Mouse (Mus musculus) retina, embryonic 14.5 days (tissue): ENCODE measurements around the gene Gmfg.

ENCODE experiments used
- DNase-seq: peaks from one replicate; pipeline ENCODE4 v3.0.0-alpha.2; 2015; ENCODE audit warnings: low spot score

Gmfg gene

DNA sequence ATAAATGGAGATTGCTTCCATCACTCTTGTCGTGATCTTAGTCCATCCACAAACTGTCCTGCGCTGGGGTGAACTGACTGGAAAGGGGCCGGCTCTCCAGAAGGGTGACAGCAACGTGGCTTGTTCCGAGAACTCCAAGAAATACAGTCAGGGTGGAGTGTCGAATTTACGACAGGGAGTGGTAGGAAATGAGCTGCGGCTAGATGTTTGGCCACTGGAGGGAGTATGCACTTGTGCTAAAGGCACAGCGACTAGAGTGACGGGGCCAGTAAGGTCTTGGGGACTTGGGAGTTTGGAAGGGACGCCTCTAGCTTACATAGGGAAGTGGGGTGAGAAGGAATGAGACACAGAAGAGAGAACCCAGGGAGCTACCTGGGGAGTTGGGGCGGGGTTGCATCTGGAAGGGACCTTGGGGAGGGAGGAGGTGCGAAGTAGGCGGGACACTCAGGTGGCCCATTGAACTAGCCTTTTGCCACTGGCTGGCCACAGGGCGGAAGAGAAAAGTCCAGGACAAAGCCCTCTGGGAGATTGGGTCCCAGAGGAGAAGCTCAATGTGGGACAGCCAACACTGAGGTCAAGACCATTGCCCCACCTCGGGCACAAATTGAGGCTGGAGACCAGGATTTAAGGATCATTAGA lies at the start of gene Gmfg:
Gmfg (plus strand) TSS at position 516 of the 639 bp plus-strand sequence.
- DNase-seq, result peak; percentile 88

DNA sequence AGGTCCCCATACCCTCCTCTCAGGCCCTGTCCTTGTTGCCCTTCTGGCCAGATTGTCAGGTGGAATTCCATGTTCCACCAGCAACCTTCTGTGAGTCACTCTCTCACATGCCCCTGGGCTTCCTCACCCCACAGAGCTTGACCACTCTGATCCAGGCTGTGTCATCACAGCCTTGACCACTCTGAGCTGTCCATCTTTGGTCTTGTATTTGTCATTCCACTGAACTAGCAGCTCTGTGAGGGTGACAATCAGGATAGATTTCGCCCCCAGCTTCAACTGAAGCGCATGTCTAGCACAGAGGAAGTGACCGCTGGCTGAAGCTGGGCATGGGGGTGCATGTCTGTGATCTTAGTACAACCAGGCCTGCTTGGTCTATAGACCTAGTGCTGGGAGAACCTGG lies 46.9 kb upstream of the Gmfg start:
- DNase-seq, result no peak

DNA sequence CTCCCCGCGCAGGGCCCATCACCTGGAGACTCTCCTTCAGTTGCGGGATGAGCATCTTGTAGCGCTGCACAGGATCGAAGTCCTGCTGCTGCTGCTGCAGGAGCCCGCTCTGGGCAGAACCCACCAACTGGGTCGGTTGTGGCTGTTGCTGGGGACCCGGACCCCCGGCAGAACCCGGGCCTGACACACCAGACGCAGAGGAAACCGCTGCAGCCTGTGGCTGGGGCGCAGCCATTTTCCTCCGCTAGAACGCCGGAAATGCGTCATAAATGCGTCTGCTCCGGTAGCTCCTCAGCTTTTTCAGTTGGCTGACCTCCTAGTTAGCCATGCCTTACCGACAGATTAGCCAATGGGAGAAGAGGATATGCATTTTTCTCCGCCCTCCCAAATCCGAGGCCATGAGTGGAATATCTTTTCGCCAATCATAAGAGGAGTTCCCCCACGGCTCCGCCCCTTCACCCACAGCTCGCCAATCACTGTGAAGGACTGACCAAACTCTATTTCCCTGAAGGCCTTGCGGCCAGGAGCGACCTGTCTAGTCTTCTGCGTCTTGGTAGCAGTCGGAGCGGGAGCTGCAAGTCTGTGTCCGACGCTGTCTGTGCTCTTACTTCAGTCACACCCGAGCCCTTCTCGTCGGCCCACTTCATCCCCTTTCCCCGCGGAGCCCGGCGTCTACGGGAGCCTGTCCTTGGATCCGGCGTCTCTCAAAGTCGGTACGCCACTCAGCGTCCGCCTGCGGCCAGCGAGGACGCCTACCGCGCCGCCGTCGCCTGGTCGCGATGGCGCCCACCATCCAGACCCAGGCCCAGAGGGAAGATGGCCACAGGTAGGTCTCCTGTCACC lies 44.6 kb upstream of the Gmfg start, which contains the start of the genes Med29 and Paf1:
Med29 (minus strand) TSS at position 280 of the 843 bp plus-strand sequence.
Paf1 (plus strand) TSS at position 523 of the 843 bp plus-strand sequence.
- peak; percentile 98 for DNase-seq

DNA sequence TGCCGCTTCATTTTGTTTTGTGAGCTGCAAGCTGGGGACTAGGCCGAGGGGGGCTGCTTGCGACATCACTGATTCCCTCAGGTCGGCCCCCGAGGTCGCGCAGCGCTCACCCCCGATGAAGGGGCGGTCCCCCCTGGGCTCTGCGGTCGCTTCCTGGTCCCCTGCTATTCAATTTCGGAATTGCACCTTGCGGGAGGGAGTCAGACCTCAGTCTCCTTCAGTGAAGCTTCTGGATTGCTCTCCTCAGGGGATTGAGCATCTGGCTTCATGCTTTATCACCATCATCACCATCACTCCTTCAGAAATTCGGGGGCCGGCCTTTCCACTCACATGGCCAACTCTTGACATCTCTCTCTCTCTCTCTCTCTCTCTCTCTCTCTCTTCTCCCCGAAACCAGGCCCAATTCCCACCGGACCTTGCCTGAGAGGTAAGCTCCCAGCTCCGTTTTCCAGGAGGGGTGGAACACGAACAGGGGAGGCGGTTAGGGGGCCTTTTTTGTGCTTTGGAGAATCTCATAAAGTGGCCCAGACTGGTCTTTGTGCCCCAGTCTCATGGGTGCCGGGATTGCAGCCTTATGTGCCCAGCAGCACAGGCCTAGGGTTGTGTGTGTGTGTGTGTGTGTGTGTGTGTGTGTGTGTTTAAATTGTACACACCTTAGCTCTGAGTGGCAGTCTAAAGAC lies 43.8 kb upstream of the Gmfg start:
- no peak for DNase-seq

DNA sequence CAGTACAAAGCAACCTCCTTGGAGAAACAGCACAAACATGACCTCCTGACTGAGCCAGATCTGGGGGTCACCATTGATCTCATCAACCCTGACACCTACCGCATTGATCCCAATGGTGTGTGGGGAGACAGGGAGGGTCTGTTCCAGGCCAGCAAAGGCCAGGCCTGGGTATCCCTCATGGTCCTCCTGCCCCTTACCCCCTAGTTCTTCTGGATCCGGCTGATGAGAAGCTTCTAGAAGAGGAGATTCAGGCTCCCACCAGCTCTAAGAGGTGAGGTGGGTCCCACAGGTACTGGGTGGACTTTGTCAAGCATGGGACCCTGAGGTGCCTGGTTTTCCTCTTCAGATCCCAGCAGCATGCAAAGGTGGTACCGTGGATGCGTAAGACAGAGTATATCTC lies 41.8 kb upstream of the Gmfg start:
- DNase-seq, result no peak

DNA sequence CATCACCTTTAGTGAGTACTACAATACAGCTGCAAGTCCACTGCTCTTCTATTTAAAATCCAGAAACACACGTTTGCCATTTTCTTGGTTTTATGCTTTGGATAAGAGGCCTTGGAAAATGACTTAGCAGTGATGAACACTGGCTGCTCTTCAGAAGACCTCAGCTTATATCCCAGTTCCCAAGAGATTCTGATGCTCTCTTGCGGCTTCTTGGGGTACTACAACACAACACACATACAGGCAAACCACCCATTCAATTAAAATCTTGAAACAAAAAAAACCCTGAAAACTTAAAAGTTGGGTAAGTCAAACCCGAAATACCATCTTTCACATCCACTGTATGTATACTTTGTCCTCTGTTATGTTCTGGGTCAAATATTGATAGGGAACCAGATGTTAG lies 39.2 kb upstream of the Gmfg start:
- peak; percentile 66 for DNase-seq

DNA sequence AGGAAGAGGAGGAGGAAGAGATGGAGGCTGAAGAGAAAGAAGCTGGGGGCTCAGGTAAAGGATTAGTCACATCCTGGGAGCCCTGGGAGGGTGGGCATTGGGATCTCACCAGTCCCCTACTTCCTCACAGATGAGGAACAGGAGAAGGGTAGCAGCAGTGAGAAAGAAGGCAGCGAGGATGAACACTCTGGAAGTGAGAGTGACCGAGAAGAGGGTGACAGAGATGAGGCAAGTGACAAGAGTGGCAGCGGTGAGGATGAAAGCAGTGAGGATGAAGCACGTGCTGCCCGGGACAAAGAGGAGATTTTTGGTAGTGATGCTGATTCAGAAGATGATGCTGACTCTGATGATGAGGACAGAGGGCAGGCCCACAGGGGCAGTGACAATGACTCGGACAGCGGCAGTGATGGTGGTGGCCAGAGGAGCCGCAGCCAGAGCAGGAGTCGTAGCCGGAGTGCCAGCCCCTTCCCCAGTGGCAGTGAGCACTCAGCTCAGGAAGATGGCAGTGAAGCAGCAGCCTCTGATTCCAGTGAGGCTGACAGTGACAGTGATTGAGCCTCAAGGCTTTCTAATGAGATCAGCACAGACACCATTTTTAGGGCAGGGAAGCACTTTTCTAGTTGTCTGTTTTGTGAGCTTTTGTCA lies 38.4 kb upstream of the Gmfg start:
- no peak for DNase-seq

DNA sequence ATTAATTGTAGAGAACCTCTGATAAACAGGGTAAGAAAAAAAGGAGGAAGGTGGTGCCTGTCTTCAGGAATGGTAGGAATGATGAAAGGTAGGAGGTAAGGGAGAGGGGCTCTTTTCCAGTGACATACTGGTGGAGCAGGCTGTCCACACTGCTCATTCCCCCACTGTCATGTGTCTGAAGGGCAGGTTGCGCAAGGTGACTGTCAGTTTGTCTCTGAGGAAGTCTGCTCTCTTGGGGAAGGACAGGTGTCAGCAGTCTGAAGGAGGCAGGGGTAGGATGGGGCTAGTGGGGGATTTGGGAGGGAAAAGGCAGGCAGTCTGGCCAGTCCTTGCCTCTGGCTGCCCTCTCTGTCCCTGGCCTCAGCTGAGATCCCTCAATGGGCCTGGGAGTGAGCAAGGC lies 36.2 kb upstream of the Gmfg start:
- DNase-seq, result no peak

DNA sequence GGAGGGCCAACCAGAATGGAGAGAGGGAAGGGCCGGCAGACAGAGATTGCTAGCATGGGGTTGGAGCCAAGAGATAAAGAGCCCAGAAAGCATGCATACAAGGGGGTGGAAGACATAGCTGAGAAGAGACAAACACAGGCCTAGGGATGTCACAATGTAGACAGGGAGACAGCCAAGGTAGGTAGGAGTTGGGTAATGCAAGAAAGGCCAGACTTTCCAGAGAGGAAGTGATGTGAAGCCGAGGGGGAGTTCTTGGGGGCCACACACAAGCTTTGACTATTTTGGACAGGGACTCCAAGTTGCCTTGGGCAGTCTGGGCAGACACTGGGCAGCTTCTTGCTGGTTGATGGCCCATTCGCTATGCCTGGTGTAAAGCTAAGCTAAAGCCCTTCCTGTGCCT lies 35.3 kb upstream of the Gmfg start:
- DNase-seq, result no peak

DNA sequence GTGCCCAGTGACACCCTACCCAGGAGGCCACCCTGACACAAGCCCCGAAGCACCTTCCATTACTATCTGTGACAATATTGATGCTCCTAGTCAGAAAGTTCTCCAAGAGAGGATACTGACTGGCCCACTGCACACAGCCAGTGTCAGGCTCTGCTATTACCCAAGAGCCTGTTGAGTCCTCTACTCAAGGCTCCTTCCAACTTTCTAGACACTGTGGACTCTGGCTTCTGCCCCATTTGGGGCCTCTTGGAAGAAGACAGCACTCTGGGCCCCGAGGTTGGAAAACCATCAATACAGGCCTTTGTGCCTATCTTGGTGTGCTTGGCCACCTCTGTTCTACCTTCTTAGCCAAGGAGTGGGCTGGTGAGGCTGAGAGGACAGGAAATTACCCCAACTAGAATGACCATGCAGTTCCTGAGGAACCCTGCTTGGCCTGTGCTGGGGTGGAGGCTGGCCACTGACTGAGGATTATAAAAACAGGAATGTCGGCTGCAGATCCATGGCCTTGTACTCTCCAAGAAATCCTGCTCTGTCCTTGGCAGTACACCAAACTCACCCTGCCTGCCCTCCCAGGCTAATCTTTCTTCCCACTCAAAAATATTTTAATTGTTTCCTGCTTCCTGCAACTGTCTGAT lies 26.3 kb upstream of the Gmfg start:
- no peak for DNase-seq

DNA sequence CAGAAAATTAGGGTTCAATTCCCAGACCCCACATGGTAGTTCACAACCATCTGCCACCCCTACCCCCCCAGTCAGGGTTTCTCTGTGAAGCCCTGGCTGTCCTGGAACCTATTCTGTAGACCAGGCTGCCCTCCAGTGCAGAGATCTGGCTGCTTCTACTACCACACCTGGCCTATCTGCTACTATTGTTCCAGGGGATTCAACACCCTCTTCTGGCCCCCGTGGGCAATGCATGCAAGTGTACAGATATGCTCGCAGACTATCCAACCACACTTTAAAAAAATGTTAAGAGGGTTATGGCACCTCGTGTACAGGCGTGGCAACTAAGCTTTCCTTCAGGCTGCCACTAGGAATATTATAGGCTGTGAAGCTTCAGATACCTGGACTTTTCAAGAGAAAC lies 24.4 kb upstream of the Gmfg start:
- DNase-seq, result no peak

DNA sequence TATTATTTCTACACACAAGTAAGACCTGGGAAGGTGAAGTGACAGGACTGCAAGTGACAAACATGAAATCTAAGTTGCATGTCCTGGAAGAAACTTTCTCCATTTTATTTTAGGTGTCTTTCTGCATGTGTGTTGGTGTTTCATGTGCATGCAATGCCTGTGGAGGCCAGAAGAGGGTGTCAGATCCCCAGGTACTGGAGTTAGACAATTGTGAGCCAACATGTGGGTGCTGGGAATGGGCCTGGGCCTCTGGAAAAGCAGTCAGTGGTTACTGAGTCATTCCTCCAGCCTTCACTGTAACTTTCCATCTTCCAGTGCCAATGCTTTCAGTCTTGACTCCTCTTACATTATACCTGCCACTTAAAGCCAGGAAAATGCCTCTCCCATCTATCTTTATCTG lies 19.9 kb upstream of the Gmfg start:
- DNase-seq, result no peak

DNA sequence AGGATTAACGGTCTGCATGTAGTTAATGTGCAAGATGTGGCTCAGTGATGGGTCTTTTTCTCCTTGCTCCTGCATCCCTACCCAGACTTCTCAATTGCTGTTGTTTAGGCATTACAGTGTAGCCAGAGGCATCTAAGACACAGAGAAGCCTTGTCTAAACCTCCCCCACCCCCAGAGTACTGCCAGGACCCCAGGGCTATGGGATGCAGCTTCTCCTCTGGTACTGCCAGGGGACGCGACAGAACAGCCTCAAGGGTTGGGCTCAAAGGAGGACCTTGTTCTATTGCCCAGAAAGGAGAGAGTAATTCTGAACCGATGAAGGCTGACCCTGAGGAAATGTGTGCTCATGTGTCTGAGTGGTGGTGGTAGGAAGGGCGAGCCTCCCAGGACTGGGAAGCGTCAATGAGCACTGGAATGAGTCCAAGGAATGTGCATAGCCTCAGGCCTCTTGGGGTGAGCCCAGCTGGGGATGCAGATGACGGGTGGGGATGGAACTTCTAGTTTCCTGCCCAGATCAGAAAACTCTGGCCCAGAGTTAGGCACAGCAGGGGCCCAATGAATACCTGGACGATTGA lies 19.1 kb upstream of the Gmfg start:
- no peak for DNase-seq

DNA sequence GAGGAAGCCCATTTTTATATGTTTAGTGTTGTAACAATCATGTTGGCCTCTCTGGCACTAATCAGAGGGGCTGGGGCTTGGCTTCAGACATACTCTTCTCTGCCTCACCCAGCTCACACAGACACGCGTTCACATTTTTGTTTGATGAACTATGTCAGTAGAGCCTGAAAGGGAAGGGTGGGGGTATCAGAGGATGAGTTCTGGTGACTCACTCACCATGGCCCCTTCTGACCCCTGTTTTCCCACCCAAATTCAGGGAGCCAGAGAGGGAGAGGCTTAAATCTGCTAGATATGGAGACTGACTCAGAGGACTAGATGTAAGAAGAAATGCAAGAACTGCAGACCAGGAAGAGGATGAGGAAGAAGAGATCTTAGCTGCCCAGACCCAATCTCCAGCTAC lies 17.8 kb upstream of the Gmfg start:
- no peak for DNase-seq

DNA sequence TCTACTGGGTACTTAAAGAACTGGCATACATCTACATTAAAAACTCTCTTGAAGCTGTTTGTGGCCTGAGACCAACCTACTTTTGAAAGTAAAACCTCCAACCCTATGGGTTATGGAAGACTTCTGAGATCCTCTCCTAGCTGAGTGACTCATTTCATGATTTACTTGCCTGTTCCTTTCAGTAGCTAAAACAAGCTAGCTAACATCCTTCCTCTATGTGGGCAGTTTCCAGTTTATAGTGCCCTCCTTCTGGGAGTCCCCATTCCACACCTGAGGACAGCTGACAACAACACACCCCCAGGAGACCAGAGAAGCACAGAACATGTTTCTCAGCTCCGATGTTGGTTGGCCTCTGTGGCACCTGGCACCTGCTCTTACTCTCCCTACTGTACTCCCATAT lies 14.2 kb upstream of the Gmfg start:
- DNase-seq, result no peak

DNA sequence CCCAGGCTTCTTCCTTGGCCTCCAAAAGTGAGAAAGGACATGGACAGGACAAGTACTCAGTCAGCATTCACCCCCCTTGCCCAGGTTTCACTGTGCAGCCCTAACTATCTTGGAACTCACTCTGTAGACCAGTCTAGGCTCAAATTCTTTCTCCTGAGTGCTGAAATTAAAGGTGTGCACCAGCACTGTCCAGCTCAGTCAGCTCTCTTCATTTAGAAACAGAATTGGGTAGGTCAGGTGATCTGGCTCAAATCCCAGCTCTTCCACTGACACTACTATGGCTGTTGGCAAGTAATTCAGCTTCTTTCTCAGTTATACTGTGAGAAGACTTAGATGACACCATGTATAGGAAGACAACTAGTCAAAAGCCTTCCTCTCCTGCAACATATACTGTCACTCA lies 9.5 kb upstream of the Gmfg start:
- DNase-seq, result no peak

DNA sequence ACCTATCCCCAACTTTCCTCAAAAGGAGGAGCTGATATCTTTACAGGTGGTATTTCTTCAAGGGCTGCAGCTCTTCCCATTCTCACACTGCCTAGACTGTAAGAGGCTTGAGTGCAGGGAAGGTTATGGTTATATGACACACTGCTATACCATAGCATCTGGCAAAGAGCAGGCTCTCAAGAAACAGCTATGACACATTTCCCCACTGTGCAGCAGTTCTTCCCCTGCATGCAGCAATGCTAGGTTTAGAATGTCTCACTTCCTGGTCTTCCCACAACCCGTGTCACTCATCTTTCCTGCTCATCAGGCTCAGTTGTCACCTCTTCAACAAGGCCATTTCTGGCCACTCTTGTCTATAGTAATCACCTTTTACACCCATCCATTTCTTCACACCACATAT lies 6.7 kb upstream of the Gmfg start:
- DNase-seq, result no peak

DNA sequence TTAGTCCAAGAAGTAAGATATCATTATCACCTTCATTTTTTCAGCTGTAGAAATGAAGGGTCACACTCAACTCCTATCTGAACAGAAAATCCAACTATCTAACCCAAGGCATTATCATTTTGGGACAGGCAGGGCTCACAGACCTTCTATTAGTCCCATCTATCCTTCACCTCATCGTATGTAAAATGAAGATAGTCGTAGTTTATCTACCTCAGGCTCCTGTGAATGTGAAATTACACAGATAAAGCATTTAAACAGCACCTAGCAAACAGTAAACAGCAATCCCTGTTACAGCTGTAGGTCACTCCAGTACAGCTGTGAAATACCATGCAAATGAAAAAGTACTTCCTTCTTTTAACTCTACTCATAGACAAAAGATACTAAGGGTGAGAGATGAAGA lies 5.0 kb upstream of the Gmfg start:
- DNase-seq, result no peak

DNA sequence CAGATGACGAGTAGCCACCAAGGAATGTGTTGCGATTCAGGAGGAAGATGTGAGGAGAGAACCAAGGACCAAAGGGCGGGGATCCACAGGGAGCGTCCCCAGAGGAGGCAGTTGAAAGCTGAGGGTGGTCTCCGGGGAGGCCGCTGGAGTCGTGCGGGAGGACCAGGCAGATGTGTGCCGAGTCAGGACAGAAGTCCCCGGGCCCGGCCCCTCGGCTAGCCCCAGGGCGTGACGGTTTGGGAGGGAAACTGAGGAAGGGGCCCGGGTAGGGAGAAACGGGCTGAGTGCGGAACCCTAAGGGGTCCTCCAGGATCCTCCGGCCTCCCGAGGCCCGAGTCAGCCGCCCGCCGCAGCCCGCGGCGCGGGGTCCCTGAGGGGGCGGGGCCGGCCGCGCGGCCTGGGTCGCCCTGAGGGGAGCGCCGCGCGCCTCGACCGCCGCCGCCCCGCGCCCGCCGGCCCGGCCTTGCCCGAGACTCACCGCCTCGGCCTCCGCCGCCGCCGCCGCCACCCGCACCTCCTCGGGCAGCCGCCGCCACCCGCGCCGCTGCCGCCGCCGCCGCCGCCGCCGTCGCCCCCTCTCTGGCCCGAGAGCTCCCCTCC lies 1.5 kb upstream of the Gmfg start:
- no peak for DNase-seq

DNA sequence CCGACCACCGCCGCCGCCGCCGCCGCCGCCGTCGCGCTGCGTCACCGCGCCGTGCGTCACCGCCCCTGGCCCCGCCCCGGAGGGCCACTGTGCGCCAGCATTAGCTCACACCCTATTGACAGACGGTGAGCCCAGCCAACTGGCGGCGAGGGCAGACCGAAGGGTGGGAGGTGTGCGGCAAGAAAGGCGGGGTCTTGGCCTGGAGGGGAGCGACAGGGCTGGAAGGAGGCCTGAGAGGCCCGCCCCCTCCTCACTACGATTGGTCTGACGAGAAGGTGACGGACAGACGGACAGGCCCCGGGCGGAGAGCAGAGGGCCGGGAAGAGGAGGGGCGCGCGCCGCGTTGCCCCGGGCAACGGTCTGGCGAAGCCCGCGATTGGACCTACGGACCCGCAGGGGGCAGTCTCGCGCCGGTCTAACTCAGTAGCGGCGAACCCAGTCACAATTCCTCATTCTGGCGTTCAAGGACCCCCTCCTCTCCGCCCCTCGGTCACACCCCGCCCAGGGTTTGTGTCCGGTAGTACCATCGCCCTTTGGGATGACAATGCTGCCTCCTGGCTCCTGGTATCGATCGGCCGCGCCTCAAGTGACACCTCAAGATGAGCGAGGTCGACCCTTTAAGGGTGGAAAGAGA lies 859 bp upstream of the Gmfg start:
- peak; percentile 99 for DNase-seq

DNA sequence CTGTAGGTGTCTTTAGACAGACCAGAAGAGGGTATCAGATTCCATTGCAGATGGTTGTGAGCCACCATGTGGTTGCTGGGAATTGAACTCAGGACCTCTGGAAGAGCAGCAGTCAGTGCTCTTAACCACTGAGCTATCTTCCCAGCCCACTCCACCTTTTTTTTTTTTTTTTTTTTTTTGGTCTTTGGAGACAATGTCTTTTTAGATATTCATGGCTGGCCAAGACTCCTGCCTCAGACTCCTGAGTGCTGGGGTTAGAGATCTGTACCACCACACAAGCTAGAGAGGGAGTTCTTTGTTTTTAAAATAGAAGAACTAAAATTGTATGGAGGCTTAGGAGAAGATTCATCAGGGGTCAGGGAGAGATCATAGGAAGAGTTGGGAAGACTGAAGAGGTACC lies 717 bp downstream of the Gmfg start:
- DNase-seq, result no peak
